Mouse (Mus musculus) heart, adult 2 months (tissue): ENCODE measurements at regions not wholly inside any gene's neighbourhood (a gene's known extent, or its start where the extent isn't known, plus 50 kb on each side); places are given as distances from the start of the nearest gene placed in this dataset.

ENCODE experiments used
- CTCF ChIP-seq: fragments of 200-600 bp; IDR thresholded peaks from 2 replicates; pipeline ENCODE4 v1.8.1; 2022; ENCODE audit warnings: antibody characterized with exemption, mild to moderate bottlenecking, moderate library complexity
- EP300 ChIP-seq: fragments of 200-500 bp; IDR thresholded peaks from 2 replicates; pipeline ENCODE4 v1.6.1; 2011; ENCODE audit warnings: low read depth, low read length, control low read depth; ENCODE audit not compliant: insufficient read depth

DNA sequence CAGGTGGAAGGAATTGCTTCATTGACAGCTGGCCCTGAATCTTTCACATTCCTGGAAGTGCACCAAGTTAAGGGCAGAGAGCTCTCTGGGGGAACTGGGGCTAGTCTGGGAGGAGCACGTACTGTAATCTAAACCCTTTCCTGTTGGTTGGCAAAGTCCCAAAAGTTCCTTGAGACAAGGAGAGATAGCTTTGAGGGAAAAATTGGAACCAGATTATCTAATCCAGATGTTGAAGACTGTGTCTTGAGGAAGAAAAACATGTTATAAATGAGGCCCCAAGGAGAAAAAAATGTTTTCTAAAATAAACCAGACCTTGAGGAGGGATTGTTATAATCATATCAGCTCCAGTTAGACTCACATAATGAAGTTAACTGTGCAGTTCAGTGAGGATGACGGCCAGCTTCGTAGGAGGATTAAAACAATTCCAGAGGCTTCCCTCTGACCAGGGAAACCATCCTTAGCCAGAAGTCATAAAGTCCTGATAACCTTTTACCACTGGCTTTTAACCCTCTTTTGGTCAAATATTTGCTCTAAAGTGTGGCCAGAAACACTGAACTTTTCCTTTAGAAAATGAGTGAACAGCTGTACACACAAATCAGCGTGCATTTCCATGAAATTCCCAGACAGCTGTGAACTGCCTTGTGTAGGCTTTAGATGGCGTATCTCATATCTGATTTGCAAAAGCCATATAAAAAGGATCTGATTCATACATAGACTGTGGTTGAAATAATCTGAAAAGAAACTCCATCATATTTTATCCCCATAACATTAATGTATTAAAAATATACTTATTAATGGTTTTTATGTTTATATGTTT lies 60.8 kb upstream of the 6030498E09Rik start:
- TF ChIP-seq CTCF (no peak), EP300 (no peak)
